Mouse (Mus musculus) neural tube, embryonic 13.5 days (tissue): ENCODE measurements around the gene Foxp3. TPM values are rescaled to one million over a fixed set of nuclear protein-coding genes. Genes with fewer than 3 reads are reported as not detected.
A peak's percentile ranks its signal among the peaks of the same experiment; 100 is the strongest.

ENCODE experiments used
- ATAC-seq: fragments of 200-750 bp; cut with Nextera tagmentation; 2 replicates; pipeline ENCODE4 v1.8.0; 2017; ENCODE audit warnings: low read depth, mild to moderate bottlenecking, moderate TSS enrichment, moderate library complexity
- H3K27ac ChIP-seq: fragments of 300-500 bp; sonication (generic); replicated peaks from 2 replicates; pipeline ENCODE4 v1.5.1; 2015; ENCODE audit warnings: moderate library complexity, mild to moderate bottlenecking, inconsistent platforms
- H3K27me3 ChIP-seq: fragments of 300-500 bp; sonication (generic); 2 replicates; pipeline ENCODE4 v1.6.1; 2015; ENCODE audit warnings: mild to moderate bottlenecking, inconsistent platforms
- H3K36me3 ChIP-seq: fragments of 300-500 bp; sonication (generic); 2 replicates; pipeline ENCODE4 v1.6.1; 2015; ENCODE audit warnings: mild to moderate bottlenecking, inconsistent platforms
- H3K4me1 ChIP-seq: fragments of 300-500 bp; sonication (generic); replicated peaks from 2 replicates; pipeline ENCODE4 v1.6.1; 2015; ENCODE audit warnings: inconsistent platforms
- H3K4me2 ChIP-seq: fragments of 300-500 bp; sonication (generic); 2 replicates; pipeline ENCODE4 v1.6.1; 2015; ENCODE audit warnings: inconsistent platforms, mild to moderate bottlenecking, moderate library complexity
- H3K4me3 ChIP-seq: fragments of 300-500 bp; sonication (generic); 2 replicates; pipeline ENCODE4 v1.5.1; 2015; ENCODE audit warnings: mild to moderate bottlenecking, inconsistent platforms
- H3K9ac ChIP-seq: fragments of 300-500 bp; sonication (generic); 2 replicates; pipeline ENCODE4 v1.6.1; 2015; ENCODE audit warnings: moderate library complexity, mild to moderate bottlenecking, inconsistent platforms
- H3K9me3 ChIP-seq: fragments of 300-500 bp; sonication (generic); 2 replicates; pipeline ENCODE4 v1.6.1; 2016; ENCODE audit warnings: inconsistent platforms
- WGBS: fragments of 180-500 bp; shearing (Covaris S2); methylation state at CpG from one replicate; pipeline ENCODE4 v1.1.7; 2015; 5-methylcytosine and 5-hydroxymethylcytosine counted together
- polyA plus RNA-seq: library from polyadenylated mRNA; unstranded; fragments of >200 nt; fragmentation: Nextera tagmentation; extraction: Ambion mirVana; gene quantifications from 2 replicates; pipeline ENCODE4 v1.2.1, GENCODE M21; 2015

Gene Foxp3
- polyA plus RNA-seq, 1 experiment from 2014 or later = 0.14 TPM

GRCm38 (mm10) chrX:7581151-7581550 is 7.7 kb downstream of the Foxp3 start:
- Histone ChIP-seq H3K27ac (no peak overlapping the region), H3K36me3 (0 out of 2 replicates have a peak, but pooled peaks cover 6% of the 10 kb centered on the region), H3K27me3 (no peaks in the 10 kb centered on the region), H3K9me3 (no peaks in the 10 kb centered on the region), H3K9ac (no peak overlapping the region), H3K4me3 (no peak overlapping the region), H3K4me1 (no peaks in the 10 kb centered on the region), H3K4me2 (no peak overlapping the region)
- ATAC-seq = no peak
- 91% methylated on average over 2 of the region's 2 CpGs for WGBS

- Histone ChIP-seq H3K27ac (no peak overlapping the region), H3K4me2 (no peak overlapping the region), H3K36me3 (peaks cover 6% of the 10 kb centered on the region; the same call in 1 of the 2 replicates), H3K27me3 (no peaks in the 10 kb centered on the region), H3K4me1 (no peaks in the 10 kb centered on the region), H3K9ac (no peak overlapping the region), H3K4me3 (no peak overlapping the region), H3K9me3 (no peaks in the 10 kb centered on the region)
- ATAC-seq = no peak
- 94% methylated on average over 11 of the region's 11 CpGs for WGBS
Observed at GRCm38 (mm10) chrX:7583881-7584280, 10.4 kb downstream of the Foxp3 start.

GRCm38 (mm10) chrX:7586356-7586755 is 12.9 kb downstream of the Foxp3 start:
- H3K9me3 ChIP-seq = no peaks in the 10 kb centered on the region
- H3K4me2 ChIP-seq = no peak overlapping the region
- H3K4me3 ChIP-seq = no peak overlapping the region
- no peaks in the 10 kb centered on the region for H3K27me3 ChIP-seq
- no peak overlapping the region for H3K27ac ChIP-seq
- 89% methylated on average over 5 of the region's 5 CpGs for WGBS
- no peak for ATAC-seq
- no peaks in the 10 kb centered on the region for H3K4me1 ChIP-seq
- H3K36me3 ChIP-seq = peaks cover 12% of the 10 kb centered on the region; the same call in 1 of the 2 replicates
- H3K9ac ChIP-seq = no peak overlapping the region

GRCm38 (mm10) chrX:7595371-7595770 is 21.9 kb downstream of the Foxp3 start:
- H3K27ac ChIP-seq = no peak overlapping the region
- H3K9me3 ChIP-seq = no peaks in the 10 kb centered on the region
- H3K27me3 ChIP-seq = no peaks in the 10 kb centered on the region
- H3K4me3 ChIP-seq = no peak overlapping the region
- H3K4me2 ChIP-seq = no peak overlapping the region
- H3K9ac ChIP-seq = no peak overlapping the region
- H3K4me1 ChIP-seq = no peaks in the 10 kb centered on the region
- 83% methylated on average over 9 of the region's 9 CpGs for WGBS
- no peak for ATAC-seq
- peaks cover 51% of the 10 kb centered on the region for H3K36me3 ChIP-seq

- 96% methylated on average over 7 of the region's 7 CpGs for WGBS
- no peak for ATAC-seq
- 0 out of 2 replicates have a peak overlapping the region, but pooled peaks have one; percentile 46 for H3K4me3 ChIP-seq
Observed at GRCm38 (mm10) chrX:7604004-7604403, 30.6 kb downstream of the Foxp3 start.

GRCm38 (mm10) chrX:7604879-7605574 is 31.6 kb downstream of the Foxp3 start, which contains the start of gene Ccdc22:
Gene Ccdc22, minus strand, starts transcription at chrX:7605517.
- H3K27ac ChIP-seq = 0 out of 2 replicates have a peak within 1 kb of the TSS, but pooled peaks have one; percentile 38
- H3K4me3 ChIP-seq = peak within 1 kb of the TSS; percentile 46
- H3K9me3 ChIP-seq = no peaks in the 10 kb centered on the region
- H3K36me3 ChIP-seq = no peaks in the 10 kb centered on the region
- 14% methylated on average over 28 of the region's 28 CpGs for WGBS
- peaks cover 14% of the 10 kb centered on the region for H3K4me1 ChIP-seq
- peak; percentile 90 for ATAC-seq
- peak within 1 kb of the TSS; percentile 69 for H3K9ac ChIP-seq
- peaks cover 6% of the 10 kb centered on the region; the same call in 1 of the 2 replicates for H3K27me3 ChIP-seq
- H3K4me2 ChIP-seq = peak within 1 kb of the TSS; percentile 58

More at GRCm38 (mm10) chrX:7604004-7604403, 30.6 kb downstream of the Foxp3 start:
- Histone ChIP-seq H3K4me1 (peaks cover 14% of the 10 kb centered on the region), H3K9ac (no peak overlapping the region), H3K36me3 (peaks cover 9% of the 10 kb centered on the region; the same call in 1 of the 2 replicates), H3K27me3 (peaks cover 6% of the 10 kb centered on the region; the same call in 1 of the 2 replicates), H3K4me2 (peak overlapping the region; percentile 58), H3K27ac (no peak overlapping the region), H3K9me3 (no peaks in the 10 kb centered on the region)

- no peak overlapping the region for H3K27ac ChIP-seq
- H3K4me3 ChIP-seq = no peak overlapping the region
- no peaks in the 10 kb centered on the region for H3K9me3 ChIP-seq
- WGBS = 49% methylated on average over 8 of the region's 8 CpGs
- peak; percentile 33 for ATAC-seq
- H3K36me3 ChIP-seq = no peaks in the 10 kb centered on the region
- peaks cover 14% of the 10 kb centered on the region for H3K4me1 ChIP-seq
- no peak overlapping the region for H3K9ac ChIP-seq
- H3K27me3 ChIP-seq = peaks cover 6% of the 10 kb centered on the region; the same call in 1 of the 2 replicates
- H3K4me2 ChIP-seq = 0 out of 2 replicates have a peak overlapping the region, but pooled peaks have one; percentile 22
Observed at GRCm38 (mm10) chrX:7605575-7605941, 32.1 kb downstream of the Foxp3 start.

GRCm38 (mm10) chrX:7606783-7607182 is 33.3 kb downstream of the Foxp3 start, which contains the start of gene Cacna1f:
Gene Cacna1f, plus strand, starts transcription at chrX:7607083.
- 76% methylated on average over 6 of the region's 6 CpGs for WGBS
- no peak within 1 kb of the TSS for H3K4me3 ChIP-seq
- H3K9me3 ChIP-seq = no peaks in the 10 kb centered on the region
- H3K4me1 ChIP-seq = peaks cover 14% of the 10 kb centered on the region
- H3K36me3 ChIP-seq = no peaks in the 10 kb centered on the region
- no peak within 1 kb of the TSS for H3K9ac ChIP-seq
- H3K4me2 ChIP-seq = no peak within 1 kb of the TSS
- ATAC-seq = no peak
- peaks cover 6% of the 10 kb centered on the region; the same call in 1 of the 2 replicates for H3K27me3 ChIP-seq
- no peak within 1 kb of the TSS for H3K27ac ChIP-seq

GRCm38 (mm10) chrX:7610035-7610434 is 36.6 kb downstream of the Foxp3 start:
- Histone ChIP-seq H3K4me2 (peak overlapping the region; percentile 64), H3K9me3 (no peaks in the 10 kb centered on the region), H3K27ac (no peak overlapping the region), H3K27me3 (peaks cover 6% of the 10 kb centered on the region; the same call in 1 of the 2 replicates), H3K4me3 (peak overlapping the region; percentile 42), H3K36me3 (no peaks in the 10 kb centered on the region), H3K4me1 (no peaks in the 10 kb centered on the region), H3K9ac (peak overlapping the region; percentile 66)
- peak; percentile 44; the same call in 1 of the 2 replicates for ATAC-seq
- WGBS = 25% methylated on average over 21 of the region's 21 CpGs

- ATAC-seq = peak; percentile 68
- no peaks in the 10 kb centered on the region for H3K9me3 ChIP-seq
- peak overlapping the region; percentile 42 for H3K4me3 ChIP-seq
- peak overlapping the region; percentile 66 for H3K9ac ChIP-seq
- H3K36me3 ChIP-seq = no peaks in the 10 kb centered on the region
- H3K27me3 ChIP-seq = peaks cover 6% of the 10 kb centered on the region; the same call in 1 of the 2 replicates
- 23% methylated on average over 26 of the region's 26 CpGs for WGBS
- H3K4me2 ChIP-seq = peak overlapping the region; percentile 64
- H3K4me1 ChIP-seq = no peaks in the 10 kb centered on the region
- H3K27ac ChIP-seq = no peak overlapping the region
Observed at GRCm38 (mm10) chrX:7610536-7611258, 37.3 kb downstream of the Foxp3 start.

- 83% methylated on average over 12 of the region's 12 CpGs for WGBS
- Histone ChIP-seq H3K4me2 (no peak overlapping the region), H3K9ac (no peak overlapping the region), H3K36me3 (no peaks in the 10 kb centered on the region), H3K4me1 (no peaks in the 10 kb centered on the region), H3K27me3 (no peaks in the 10 kb centered on the region), H3K27ac (no peak overlapping the region), H3K9me3 (no peaks in the 10 kb centered on the region), H3K4me3 (no peak overlapping the region)
- no peak for ATAC-seq
Observed at GRCm38 (mm10) chrX:7617889-7618551, 44.6 kb downstream of the Foxp3 start.
